Mouse (Mus musculus) myocyte (in vitro differentiated cells): ENCODE results near the gene Rin3.

Source experiments
- CEBPB ChIP-seq: IDR thresholded peaks from 2 replicates; pipeline ENCODE4 v1.6.1; 2011; ENCODE audit warnings: mild to moderate bottlenecking, moderate library complexity; ENCODE audit not compliant: poor library complexity, insufficient read depth, severe bottlenecking
- E2F4 ChIP-seq: IDR thresholded peaks from one replicate; pipeline ENCODE4 v1.6.1; 2011; ENCODE audit warnings: mild to moderate bottlenecking, control low read depth, moderate library complexity; ENCODE audit not compliant: insufficient read depth
- MAX ChIP-seq: IDR thresholded peaks from one replicate; pipeline ENCODE4 v1.6.1; 2011; ENCODE audit warnings: low read depth, mild to moderate bottlenecking, control low read depth
- MYOD1 ChIP-seq, 3 experiments: IDR thresholded peaks; one replicate each; pipeline ENCODE4 v1.6.1; 2011; ENCODE audit warnings: control low read depth in 2 of 3, low read depth in 2 of 3, mild to moderate bottlenecking in 2 of 3, moderate library complexity in 1 of 3; ENCODE audit not compliant: insufficient read length in 2 of 3, control insufficient read depth in 1 of 3
- MYOG ChIP-seq, 3 experiments: IDR thresholded peaks; one replicate each; pipeline ENCODE4 v1.6.1; 2011; ENCODE audit warnings: control low read depth in 2 of 3, low read depth in 2 of 3, mild to moderate bottlenecking in 2 of 3; ENCODE audit not compliant: insufficient read length in 2 of 3, control insufficient read depth in 1 of 3, insufficient read depth in 1 of 3
- POLR2A ChIP-seq: IDR thresholded peaks from one replicate; pipeline ENCODE4 v1.6.1; 2011; ENCODE audit warnings: low read depth, mild to moderate bottlenecking, control low read depth, moderate library complexity; ENCODE audit not compliant: insufficient read length
- POLR2AphosphoS2 ChIP-seq: IDR thresholded peaks from one replicate; pipeline ENCODE4 v1.6.1; 2011; ENCODE audit warnings: low read depth, control low read depth; ENCODE audit not compliant: insufficient read length
- REST ChIP-seq: IDR thresholded peaks from one replicate; pipeline ENCODE4 v1.6.1; 2011; ENCODE audit warnings: mild to moderate bottlenecking, control low read depth, moderate library complexity; ENCODE audit not compliant: insufficient read depth, insufficient read length
- SRF ChIP-seq: IDR thresholded peaks from one replicate; pipeline ENCODE4 v1.6.1; 2011; ENCODE audit warnings: low read depth; ENCODE audit not compliant: control insufficient read depth, insufficient read length
- TCF12 ChIP-seq: IDR thresholded peaks from one replicate; pipeline ENCODE4 v1.6.1; 2011; ENCODE audit warnings: mild to moderate bottlenecking, control low read depth; ENCODE audit not compliant: poor library complexity, insufficient read depth, severe bottlenecking
- TCF3 ChIP-seq: IDR thresholded peaks from one replicate; pipeline ENCODE4 v1.6.1; 2011; ENCODE audit warnings: low read depth, control low read depth; ENCODE audit not compliant: insufficient read length
- USF1 ChIP-seq: IDR thresholded peaks from one replicate; pipeline ENCODE4 v1.6.1; 2011; ENCODE audit warnings: low read depth, mild to moderate bottlenecking, control low read depth, moderate library complexity

- no peak for TF ChIP-seq POLR2A
- no peak for TF ChIP-seq MAX
- no peak for TF ChIP-seq CEBPB
- TF ChIP-seq MYOD1 (IDR thresholded peaks at IDR 0.05; ENCODE audit: control insufficient read depth in 1 of 3, insufficient read length in 2 of 3, low read depth in 2 of 3): no peak
- TF ChIP-seq USF1: no peak
- no peak for TF ChIP-seq MYOG (IDR thresholded peaks at IDR 0.05; ENCODE audit: control insufficient read depth in 1 of 3, insufficient read depth in 1 of 3, insufficient read length in 2 of 3, low read depth in 2 of 3)
- TF ChIP-seq E2F4: no peak
- no peak for TF ChIP-seq TCF12
- TF ChIP-seq POLR2AphosphoS2: no peak
- TF ChIP-seq SRF: no peak
- TF ChIP-seq TCF3: no peak
- no peak for TF ChIP-seq REST
Observed at GRCm38 (mm10) chr12:102340471-102340870, 57.6 kb downstream of the Rin3 start.
